Mouse (Mus musculus) ES-E14 (cell line): ENCODE data around the gene Nup35.

Source experiments
- HCFC1 ChIP-seq: IDR thresholded peaks from 2 replicates; pipeline ENCODE4 v1.6.1; 2012; ENCODE audit warnings: low read length, inconsistent platforms, borderline replicate concordance; ENCODE audit not compliant: insufficient read depth
- MAFK ChIP-seq: IDR thresholded peaks from 2 replicates; pipeline ENCODE4 v1.6.1; 2014; ENCODE audit warnings: mild to moderate bottlenecking, low read depth, low read length, inconsistent platforms; ENCODE audit not compliant: insufficient read depth
- ZC3H11A ChIP-seq: IDR thresholded peaks from 2 replicates; pipeline ENCODE4 v1.6.1; 2012; ENCODE audit warnings: low read depth, mild to moderate bottlenecking, inconsistent platforms, low read length, borderline replicate concordance
- ZNF384 ChIP-seq: IDR thresholded peaks from 2 replicates; pipeline ENCODE4 v1.6.1; 2012; ENCODE audit warnings: low read depth, low read length, inconsistent platforms

DNA sequence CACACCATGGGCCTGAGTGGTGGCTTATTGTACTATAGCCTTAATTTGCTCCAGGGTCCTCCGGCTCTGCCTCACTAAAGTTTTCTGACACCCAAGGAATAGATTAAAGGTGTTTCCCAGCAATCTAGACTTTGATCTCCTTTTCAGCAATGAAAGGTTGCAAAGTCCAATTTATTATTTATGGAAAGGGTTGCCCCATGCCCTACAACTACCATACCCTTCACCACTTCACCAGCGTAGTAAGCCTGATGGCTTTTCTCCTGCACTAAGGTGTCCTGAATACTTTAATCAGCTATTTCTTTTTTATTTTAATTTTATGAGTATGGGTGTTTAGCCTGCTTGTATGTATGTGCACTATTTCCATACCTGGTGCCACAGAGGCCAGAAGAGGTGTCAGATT, 45.6 kb downstream of the Nup35 start:
- no peak for TF ChIP-seq MAFK
- no peak for TF ChIP-seq ZNF384
- TF ChIP-seq HCFC1 = no peak
- TF ChIP-seq ZC3H11A = no peak
